Mouse (Mus musculus): ENCODE data around the gene Rin3.
A peak's percentile ranks its signal among the peaks of the same experiment; 100 is the strongest.

The Rin3 gene

DNA sequence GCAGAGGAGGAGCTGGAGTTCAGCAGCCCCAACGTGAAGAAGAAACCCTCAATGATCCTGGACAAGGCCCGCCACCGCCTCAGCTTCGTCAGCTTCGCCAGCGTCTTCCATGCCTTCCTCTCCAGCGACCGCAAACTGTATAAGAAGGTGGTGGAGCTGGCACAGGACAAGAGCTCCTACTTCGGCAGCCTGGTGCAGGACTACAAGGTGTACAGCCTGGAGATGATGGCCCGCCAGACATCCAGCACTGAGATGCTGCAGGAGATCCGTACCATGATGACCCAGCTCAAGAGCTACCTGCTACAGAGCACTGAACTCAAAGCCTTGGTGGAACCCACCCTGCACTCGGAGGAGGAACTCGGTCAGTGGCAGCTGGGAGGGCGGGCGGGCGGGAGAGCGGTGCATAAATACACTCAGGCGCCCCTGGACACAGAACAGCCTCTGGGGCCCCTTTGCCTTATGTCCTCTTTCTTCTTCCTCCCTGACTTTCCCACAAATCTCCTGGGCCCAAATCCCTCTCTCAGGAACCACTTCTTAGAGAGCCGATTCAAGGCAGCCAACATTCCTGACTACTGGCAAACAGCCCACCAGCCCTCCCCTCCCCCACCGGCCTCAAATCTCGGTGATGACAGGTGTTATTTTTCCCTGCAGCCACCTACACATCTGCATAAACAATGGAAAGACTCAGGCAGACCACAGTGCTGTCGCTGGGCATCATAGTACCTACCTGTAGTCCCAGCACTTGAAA, 86.8 kb downstream of the Rin3 start:
- DNase-seq (ENCODE audit: low read depth, low spot score): no peak

- DNase-seq (ENCODE audit: low read depth, low spot score): no peak
Observed at GRCm38 (mm10) chr12:102370931-102371500, 88.2 kb downstream of the Rin3 start.

DNA sequence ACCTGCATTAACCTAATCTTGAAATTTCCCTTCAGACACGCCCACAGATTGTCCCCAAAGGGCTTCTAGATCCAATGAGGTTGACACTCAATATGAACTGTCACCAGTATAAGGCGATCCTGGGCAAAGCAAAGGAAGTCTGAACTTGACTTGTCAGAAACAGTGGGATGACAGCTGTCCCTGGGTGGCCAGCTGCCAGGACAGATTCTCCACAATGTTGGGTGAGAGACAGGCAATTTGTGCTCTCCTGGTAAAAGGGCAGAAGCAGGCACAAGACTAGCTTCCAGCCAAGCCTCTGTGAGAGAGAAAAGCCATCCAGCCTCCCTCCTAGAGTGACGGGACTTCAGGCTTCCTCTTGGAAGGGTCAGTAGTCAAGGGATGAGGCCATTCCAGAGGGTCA, 89.5 kb downstream of the Rin3 start:
- no peak for DNase-seq (ENCODE audit: low read depth, low spot score)

DNA sequence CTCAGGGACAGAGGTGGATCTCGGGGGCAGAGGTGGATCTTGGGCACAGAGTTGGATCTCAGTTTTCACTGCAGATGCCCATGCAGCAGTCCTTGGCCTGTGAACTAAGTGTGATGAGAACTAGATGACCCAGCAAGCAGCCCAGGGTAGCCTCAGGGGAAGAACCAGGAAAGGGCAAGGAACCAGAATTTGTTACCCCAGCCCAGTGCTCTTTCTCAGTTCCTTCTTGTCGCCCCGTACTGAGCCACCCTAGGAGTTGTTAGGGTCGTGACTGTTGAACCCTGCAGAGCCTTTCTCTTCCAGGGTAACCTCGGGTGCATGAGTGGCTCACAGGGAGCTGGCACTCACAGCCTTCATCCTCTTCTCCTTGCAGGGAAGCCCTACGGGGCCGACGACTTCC, 99.3 kb downstream of the Rin3 start:
- DNase-seq (ENCODE audit: low read depth, low spot score): no peak

DNA sequence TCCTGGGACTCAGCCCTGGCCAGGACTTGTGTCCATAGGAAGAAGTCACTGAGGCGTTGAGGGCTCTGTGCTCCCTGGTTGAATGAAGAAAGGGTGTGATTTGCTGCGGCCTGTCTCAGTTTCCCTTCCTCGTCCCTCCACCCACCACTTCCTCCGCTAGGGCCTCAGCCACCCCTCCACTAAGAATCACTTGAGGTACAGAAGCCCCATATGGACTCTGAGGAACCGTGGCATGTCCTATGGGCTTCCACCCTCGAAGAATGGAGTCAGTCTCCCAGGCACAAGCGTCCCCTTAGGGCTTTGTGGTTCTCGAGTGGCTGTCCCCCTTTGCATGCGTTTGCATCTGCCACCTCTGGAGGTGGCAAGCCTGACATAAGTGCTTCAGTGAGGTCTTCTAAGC, 100.4 kb downstream of the Rin3 start:
- DNase-seq (ENCODE audit: low read depth, low spot score): no peak

- no peak for DNase-seq (ENCODE audit: low read depth, low spot score)
Observed at GRCm38 (mm10) chr12:102384819-102385218, 102.0 kb downstream of the Rin3 start.

GRCm38 (mm10) chr12:102387219-102387917, 104.5 kb downstream of the Rin3 start:
- DNase-seq (ENCODE audit: low read depth, low spot score): peak; percentile 49

DNA sequence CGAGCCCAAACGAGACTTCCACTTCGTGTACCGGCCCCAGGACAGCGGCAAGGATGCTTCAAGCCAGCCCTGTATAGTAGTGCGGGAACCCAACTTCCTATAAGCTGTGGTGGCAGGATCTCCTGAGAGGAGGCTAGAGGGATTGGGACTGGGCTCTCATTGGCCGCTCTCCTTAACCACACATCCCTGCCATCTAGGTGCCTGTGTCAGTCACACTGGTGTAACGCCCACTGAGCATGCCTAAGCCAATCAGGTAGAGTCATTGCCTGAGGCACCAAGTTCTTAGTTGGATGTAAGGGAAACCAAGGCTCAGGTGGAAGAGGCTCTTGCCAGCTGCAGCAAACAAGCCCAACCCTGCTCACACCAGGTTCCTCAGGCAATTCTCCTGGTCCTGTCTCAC, 107.2 kb downstream of the Rin3 start:
- no peak for DNase-seq (ENCODE audit: low read depth, low spot score)

DNA sequence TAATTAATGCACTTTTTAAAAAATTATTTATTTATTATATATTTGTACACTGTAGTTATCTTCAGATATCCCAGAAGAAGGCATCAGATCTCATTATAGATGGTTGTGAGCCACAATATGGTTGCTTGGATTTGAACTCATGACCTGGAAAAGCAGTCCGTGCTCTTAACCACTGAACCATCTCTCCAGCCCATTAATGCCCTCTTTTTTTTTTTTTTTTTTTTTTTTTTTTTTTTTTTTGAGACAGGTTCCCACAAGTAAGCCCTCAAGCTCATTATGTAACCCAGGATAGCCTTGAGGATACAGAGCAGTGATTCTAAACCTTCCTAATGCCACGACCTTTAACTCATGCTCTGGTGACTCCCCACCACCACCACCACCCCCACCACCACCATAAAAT, 108.3 kb downstream of the Rin3 start:
- DNase-seq (ENCODE audit: low read depth, low spot score): no peak

DNA sequence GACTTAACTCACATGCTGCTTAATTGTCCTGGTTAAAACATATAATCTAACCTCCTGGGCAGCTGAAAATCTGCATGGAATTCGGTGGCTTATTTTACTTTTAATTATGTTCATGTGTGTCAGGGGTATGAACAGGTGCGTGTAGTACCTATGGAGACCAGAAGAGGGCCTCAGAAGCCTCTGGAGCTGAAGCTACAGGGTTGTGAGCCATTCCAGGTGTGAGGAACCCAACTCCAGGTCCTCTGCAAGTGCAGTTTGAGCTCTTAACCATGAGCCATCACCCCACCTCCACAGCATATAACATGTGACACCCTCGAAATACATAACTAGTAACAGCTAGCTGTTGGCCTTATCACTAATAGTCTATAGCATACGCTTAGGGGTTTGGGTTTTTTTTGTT, 109.1 kb downstream of the Rin3 start:
- DNase-seq (ENCODE audit: low read depth, low spot score): no peak

GRCm38 (mm10) chr12:102394496-102394895, 111.6 kb downstream of the Rin3 start:
- DNase-seq (ENCODE audit: low read depth, low spot score): no peak

GRCm38 (mm10) chr12:102395537-102395936, 112.7 kb downstream of the Rin3 start:
- DNase-seq (ENCODE audit: low read depth, low spot score): no peak

GRCm38 (mm10) chr12:102395998-102396991, 113.4 kb downstream of the Rin3 start:
- DNase-seq (ENCODE audit: low read depth, low spot score): no peak

- no peak for DNase-seq (ENCODE audit: low read depth, low spot score)
Observed at GRCm38 (mm10) chr12:102398588-102398987, 115.7 kb downstream of the Rin3 start.

DNA sequence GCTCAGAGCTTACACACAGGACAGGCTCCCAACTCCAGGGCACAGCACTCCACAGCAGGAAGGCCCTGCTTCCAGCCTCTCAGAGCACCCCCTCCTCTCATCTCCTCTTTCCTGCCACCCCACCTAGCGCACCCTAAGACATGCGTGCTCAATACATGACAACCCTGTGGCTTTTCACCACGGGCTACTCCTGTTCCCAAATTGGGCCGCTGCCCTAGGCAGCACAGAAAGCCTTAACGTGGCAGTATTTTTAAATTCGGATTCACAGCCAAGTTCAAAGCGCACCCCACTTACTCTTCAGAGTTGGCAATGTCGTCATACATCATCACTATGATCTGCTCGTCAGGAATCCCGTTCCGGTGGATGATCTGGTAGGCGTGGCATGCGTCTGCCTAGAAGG, 130.3 kb downstream of the Rin3 start:
- no peak for DNase-seq (ENCODE audit: low read depth, low spot score)

- DNase-seq (ENCODE audit: low read depth, low spot score): no peak
Observed at GRCm38 (mm10) chr12:102414686-102415085, 131.8 kb downstream of the Rin3 start.

DNA sequence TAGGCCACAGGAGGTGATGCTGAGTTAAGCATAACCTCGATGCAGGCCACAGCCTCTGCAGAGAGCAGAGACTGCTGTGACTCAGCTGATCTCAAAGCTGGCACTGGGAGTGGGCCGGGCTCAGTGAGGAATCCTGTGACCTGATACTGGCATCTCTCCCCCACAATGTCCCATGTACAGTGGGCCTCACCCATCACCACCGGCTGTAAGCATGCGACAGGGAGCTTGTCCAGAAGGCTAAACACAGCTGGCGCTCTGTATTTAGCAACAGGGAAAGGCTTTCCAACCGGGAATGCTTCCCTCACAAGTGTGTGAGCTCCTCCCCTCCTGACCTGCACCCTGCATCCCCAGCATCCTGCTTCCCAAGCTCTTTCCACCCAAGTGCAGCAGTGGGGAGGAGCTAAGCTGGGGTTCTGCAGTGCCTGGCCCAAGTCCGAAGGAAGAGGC, 133.6 kb downstream of the Rin3 start:
- DNase-seq (ENCODE audit: low read depth, low spot score): no peak

DNA sequence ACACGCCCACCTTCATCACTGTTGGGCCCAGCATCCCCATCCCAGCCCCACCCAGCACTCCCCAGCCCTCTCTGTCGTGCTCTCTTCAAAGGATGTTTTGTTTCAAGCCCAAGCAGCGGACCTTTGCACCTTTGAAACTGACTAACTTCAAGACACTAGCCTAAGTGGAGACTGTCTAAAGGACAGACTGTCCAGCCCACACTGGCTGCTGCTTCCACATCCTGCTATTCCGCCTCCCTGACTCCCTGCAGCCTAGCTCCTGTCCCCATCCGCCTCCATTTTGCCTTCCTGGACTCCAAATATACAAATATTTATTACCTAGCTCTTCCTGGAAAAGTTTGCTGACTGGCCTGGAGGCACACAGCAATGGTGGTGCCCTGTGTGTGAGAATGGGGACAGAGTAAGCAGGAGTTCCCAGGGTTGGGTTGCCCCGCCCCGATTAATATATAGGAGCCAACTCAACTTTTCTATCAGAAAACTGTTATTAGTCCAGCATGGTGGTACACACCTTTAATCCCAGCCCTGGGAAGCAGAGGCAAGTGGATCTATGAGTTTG, 134.2 kb downstream of the Rin3 start:
- no peak for DNase-seq (ENCODE audit: low read depth, low spot score)

- DNase-seq (ENCODE audit: low read depth, low spot score): no peak
Observed at GRCm38 (mm10) chr12:102417701-102418100, 134.9 kb downstream of the Rin3 start.

- peak; percentile 32 for DNase-seq (ENCODE audit: low read depth, low spot score)
Observed at GRCm38 (mm10) chr12:102419544-102419943, 136.7 kb downstream of the Rin3 start.

- DNase-seq (ENCODE audit: low read depth, low spot score): no peak
Observed at GRCm38 (mm10) chr12:102420168-102420890, 137.5 kb downstream of the Rin3 start.
